Mouse (Mus musculus) thymus, postnatal 25 days (tissue): ENCODE measurements around the gene Yipf3.

Experiments used
- DNase-seq: peaks from one replicate; pipeline ENCODE4 v3.0.0; 2022

The Yipf3 gene

DNA sequence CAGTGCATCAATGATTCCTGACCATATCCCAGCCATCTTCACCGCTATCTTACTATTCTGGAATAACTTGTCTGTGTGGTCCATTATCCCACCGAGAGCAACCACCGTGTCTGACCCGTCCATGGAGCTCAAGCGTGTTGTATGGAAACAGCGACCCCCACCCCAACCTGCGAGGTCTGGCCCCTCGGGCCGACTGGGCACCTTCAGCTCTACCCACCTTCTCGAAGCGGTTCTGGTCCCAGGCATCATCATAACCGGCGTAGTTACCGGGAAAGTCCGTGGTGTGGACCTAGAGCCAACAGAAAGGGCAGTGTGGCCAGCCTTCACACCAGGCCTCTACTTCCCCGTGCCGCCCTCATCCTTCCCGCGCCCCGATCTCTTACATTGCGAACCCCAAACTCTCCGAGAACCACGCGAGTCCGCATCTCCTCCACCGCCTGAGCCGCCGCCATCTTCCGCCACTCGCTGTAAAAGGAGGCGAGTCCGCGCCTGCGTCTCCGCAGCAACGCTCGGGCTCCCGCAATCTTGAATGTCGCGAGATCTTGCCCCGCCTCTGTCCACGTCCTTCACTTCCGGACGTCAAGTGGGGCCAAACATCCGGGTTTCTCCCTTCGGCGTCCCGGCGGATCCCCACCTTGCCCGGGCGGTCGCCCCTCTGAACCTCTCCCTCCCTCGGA, at the start of gene Yipf3, which contains the start of gene Polr1c:
Gene Yipf3, plus strand, starts transcription at position 569 of the 677 bp plus-strand sequence.
Gene Polr1c, minus strand, starts transcription at position 543 of the 677 bp plus-strand sequence.
- peak; percentile 93 for DNase-seq

- no peak for DNase-seq
These were observed 46.7 kb upstream of the Yipf3 start for GRCm38 (mm10) chr17:46201151-46201550.

- DNase-seq, result peak; percentile 95
These were observed 45.3 kb upstream of the Yipf3 start, which contains the start of the genes Polh and Xpo5 for GRCm38 (mm10) chr17:46202421-46203071. Polh (minus strand) TSS chr17:46202645. Xpo5 (plus strand) TSS chr17:46202782.

DNA sequence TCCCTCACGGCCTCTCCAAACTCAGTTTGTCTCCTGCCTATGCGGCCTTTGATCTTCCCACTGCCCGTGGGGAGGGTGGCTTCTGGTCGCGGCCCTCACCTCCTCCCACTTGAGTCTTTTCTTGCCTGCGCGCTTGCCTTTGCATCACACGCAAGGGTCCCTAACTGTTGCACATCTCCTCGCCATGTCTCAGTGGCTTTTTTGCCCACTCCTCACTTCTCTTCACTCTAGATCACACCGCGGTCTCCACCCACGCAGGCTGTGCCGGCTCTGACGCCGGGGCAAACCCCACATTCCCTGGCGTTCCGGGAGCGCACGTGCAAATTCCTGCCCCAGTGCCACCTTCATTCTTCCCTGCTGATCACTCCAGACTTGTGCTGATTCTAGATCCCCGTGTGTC, 44.8 kb upstream of the Yipf3 start:
- DNase-seq, result no peak

GRCm38 (mm10) chr17:46206676-46207075, 41.2 kb upstream of the Yipf3 start:
- DNase-seq, result no peak

- no peak for DNase-seq
These were observed 37.3 kb upstream of the Yipf3 start for GRCm38 (mm10) chr17:46210550-46210949.

GRCm38 (mm10) chr17:46221601-46222000, 26.3 kb upstream of the Yipf3 start:
- no peak for DNase-seq

DNA sequence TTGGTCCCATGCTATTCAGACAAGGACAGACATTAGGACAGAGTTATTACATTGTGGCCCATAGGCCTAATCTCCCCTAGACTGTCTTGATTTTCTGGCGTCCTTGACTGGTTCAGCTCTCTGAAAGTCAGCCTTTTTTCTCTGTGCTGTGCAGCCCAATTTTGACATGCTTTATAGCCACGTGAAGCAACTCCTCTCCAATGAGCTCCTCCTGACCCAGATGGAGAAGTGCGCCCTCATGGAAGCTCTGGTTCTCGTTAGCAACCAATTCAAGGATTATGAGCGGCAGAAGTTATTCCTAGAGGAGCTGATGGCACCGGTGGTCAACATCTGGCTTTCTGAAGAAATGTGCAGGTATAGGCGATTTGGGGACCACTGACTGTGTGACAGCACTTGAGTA, 20.3 kb upstream of the Yipf3 start:
- no peak for DNase-seq

GRCm38 (mm10) chr17:46236067-46236466, 11.8 kb upstream of the Yipf3 start:
- DNase-seq, result no peak

GRCm38 (mm10) chr17:46237079-46237478, 10.8 kb upstream of the Yipf3 start:
- DNase-seq, result no peak

DNA sequence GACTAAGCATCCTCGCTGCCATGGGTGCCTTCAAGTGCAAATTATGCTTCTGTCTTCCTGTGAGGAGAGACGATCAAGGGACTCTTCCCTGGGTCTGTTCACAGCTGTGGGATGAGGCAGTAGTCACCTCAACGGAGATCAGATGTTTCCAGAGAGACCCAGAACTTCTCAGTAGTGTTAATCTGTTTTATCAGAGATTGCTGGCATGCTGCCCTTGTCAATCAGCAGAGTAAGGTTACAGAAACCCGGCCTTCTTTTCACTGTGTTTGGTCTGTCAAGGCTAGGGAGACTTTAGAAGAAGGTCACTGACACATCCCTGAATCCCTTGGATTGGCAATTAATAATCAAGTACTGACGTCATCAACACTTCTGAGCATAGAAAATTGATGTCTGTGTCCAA, 10.4 kb upstream of the Yipf3 start:
- no peak for DNase-seq

DNA sequence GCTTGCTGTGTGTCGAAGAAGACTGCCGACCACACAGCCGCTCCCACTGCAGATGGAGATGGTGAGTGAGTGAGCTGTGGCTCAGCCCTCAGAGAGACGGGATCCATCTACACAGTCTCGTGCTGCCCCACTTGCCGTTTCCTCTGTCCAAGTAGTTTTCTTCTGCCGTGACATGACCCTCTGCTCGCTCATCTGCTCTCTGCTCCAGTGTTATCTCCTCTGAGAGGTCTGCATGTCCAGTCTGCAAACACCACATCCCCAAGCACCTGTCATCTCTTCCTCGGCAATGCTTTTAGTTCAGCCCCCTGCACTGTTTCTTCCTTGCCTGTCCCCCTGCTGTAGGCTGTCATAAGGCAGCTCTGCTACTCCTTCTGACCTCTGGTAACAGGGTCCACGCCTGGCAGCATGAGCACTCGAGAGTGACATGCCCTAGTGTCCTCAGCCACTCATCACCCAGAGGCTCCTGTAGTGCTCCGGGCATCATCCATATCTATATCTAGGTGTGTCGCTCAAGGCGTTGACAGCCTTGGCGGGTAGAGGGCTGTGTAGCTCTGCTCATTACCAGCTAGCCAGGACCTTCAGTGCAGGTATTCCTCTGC, 8.3 kb upstream of the Yipf3 start:
- DNase-seq, result no peak

DNA sequence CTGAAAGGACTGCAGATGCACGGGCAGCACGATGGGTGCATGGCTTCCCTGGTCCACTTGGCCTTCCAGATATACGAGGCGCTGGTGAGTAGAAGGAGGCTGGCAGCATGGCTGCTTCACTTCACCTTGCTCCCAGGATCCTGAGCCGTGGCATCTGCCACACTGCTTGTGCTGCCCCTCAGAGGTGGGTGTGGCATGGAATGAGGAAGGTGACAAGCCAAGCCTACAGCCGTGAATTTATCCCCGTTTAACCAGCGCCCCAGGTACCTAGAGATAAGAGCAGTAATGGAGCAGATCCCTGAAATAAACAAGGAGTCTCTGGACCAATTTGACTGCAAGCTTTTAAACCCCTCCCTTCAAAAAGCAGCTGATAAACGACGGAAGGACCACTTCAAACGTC, 6.4 kb upstream of the Yipf3 start:
- DNase-seq, result no peak

GRCm38 (mm10) chr17:46242274-46242673, 5.6 kb upstream of the Yipf3 start:
- DNase-seq, result no peak

GRCm38 (mm10) chr17:46242993-46243392, 4.9 kb upstream of the Yipf3 start:
- no peak for DNase-seq

GRCm38 (mm10) chr17:46243624-46244023, 4.3 kb upstream of the Yipf3 start:
- DNase-seq, result no peak

GRCm38 (mm10) chr17:46244579-46244978, 3.3 kb upstream of the Yipf3 start:
- DNase-seq, result no peak

DNA sequence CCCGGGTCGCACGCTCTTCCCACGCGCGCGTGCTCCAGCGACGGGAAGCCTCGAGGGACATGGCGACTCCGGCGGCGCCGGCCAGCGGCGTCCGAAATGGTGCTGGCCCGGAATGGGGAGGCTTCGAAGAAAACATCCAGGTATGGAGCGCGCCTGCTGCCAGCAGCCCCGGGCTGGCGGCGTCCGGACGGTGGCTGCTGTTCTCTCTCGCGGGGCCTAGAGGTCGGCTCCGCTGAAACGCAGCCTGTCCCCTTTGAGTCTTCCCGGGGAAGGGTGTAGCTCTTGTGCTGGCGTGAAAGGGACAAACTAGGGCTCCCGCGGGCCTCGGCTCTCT, 276 bp downstream of the Yipf3 start:
- DNase-seq, result no peak

- DNase-seq, result peak; percentile 26
These were observed 3.3 kb downstream of the Yipf3 start for GRCm38 (mm10) chr17:46251174-46251573.

DNA sequence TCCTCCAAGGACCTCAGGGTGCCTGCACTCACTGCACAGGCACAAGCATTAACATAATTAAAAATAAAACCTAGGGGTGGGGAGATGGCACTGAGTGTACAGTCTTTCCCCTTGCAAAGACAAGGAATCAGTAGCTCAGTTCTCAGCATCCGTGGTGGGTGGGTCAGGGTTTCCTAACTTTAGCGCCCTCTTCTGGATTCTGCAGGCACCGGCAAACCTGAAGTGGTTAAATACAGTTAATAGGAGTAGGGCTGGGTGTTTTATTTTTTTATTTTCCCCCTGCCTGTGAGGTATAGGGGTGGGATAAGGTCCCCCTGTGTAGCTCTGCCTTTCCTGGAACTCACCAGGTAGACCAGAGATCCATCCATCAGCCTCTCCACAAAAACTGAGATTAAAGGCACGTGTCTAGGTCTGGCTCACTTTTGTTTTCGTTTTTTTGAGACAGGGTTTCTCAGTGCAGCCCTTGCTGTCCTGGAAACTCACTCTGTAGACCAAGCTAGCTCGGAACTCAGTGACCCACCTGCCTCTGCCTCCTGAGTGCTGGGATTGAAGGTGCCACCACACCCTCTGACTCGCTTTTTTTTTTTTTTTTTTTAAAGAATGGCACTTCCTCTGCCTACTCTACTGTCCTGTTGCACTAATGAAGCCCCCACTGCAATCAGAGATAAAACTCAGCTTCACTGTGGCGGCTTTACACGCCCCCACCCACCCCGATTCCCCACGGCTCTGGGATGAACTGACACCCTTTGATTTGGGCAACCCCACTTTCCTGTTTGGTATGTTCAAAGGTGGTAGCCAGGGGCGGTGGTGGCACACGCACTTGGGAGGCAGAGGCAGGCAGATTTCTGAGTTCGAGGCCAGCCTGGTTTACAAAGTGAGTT, 4.9 kb downstream of the Yipf3 start:
- peak; percentile 47 for DNase-seq

DNA sequence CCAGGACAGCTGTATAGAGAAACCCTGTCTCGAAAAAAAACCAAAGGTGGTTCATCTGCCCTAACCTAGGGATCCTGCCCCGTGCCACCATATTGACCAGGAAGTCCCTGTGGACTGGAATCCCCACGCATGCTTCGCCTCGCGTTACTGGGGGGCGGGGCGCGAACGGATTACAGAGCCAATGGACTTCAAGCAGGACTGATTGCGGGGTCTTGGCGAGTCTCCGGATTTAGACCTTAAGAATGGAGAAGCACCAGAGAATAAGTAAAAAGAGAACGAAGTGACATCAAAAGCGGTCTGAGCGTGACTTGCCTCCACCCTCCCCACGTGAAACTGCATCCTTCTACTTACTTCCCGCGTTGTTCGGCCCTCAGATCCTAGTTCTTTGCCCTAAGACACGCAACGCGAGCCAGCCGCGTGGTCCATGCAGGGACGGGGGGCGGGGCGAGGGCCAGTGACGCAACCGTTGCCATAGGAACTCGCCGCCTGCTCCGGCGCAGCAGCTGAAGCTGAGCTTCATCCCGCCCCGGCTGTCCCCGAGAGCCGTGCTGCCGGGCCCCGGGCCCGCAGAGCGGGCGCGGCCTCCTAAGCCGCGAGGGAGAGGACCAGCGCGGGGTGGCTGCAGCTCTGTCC, 5.7 kb downstream of the Yipf3 start, which contains the start of gene Lrrc73:
Gene Lrrc73, plus strand, starts transcription at position 80 of the 633 bp plus-strand sequence.
- DNase-seq, result peak; percentile 87

DNA sequence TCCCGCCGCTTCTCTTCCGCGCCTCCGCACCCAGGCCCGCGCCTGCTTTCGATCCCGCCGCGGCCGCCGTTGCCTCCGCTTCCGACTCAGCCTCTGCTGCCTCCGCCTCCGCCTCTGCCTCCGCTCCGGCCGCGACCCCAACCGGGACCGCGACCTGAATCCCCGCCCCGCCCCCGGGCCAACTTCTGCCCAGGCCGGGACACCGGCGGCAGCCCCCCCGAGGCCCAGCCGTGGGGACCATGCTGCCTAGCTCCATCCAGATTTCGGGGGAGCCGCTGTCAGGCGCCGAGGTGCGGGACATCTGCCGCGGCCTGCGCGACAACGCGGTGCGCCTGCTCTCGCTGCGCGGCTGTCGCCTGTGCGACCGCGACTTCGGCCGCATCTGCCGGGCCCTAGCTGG, 6.2 kb downstream of the Yipf3 start:
- no peak for DNase-seq

- DNase-seq, result no peak
These were observed 7.3 kb downstream of the Yipf3 start for GRCm38 (mm10) chr17:46255147-46255546.
